Mouse (Mus musculus) adrenal gland, adult 8-10 months (tissue): ENCODE data around the gene Calm2. TPM values are rescaled to one million over a fixed set of nuclear protein-coding genes. Genes with fewer than 3 reads are reported as not detected.

Source experiments
- DNase-seq: peaks from one replicate; pipeline ENCODE4 v3.0.0; 2022
- total RNA-seq, 4 experiments: library from RNA; stranded (reverse); gene quantifications; 2 replicates each; pipeline ENCODE4 v1.2.4; 2022

Gene Calm2
- total RNA-seq, 4 experiments from 2014 or later, result 507 to 545 (median 540) TPM

DNA sequence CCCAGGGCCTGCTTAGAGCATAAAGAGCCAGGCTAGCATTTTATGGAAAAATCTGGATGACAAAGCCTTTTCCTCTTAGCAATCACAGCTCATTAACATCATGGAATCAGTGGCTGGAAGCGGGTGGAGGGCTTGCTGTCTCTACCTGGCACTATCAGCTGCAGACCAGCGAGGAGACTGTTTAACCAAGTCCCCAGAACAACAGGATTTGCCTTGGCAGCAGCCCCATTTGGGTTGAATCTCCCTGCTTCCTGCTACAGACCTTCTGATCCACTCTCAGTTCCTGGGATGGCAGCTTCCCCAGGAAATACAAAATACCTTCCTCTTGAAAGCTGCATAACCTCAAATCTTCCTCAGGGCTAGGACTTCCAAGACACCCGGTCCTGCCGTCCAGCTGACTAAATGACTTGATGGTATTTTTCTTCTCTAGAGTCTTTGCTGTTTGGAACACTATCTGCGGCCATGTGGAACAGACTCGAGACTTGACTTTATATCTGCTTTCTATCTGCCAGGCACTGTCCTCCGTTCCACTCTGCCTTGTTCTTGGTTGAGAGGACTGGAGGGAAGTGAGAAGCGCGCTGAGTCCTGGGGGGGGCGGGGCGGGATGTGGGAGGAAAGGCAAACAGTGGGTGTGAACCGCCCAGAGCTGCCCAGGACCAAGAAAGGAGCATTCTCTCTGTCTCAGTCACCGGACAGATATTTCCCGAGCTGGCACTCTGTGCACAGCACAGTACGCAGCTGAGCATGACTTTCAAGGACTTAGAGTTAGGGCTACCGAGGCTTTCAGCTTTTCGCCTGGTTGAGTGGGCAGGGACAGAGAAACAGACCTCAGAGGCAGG lies 12.4 kb upstream of the Calm2 start:
- peak; percentile 67 for DNase-seq

DNA sequence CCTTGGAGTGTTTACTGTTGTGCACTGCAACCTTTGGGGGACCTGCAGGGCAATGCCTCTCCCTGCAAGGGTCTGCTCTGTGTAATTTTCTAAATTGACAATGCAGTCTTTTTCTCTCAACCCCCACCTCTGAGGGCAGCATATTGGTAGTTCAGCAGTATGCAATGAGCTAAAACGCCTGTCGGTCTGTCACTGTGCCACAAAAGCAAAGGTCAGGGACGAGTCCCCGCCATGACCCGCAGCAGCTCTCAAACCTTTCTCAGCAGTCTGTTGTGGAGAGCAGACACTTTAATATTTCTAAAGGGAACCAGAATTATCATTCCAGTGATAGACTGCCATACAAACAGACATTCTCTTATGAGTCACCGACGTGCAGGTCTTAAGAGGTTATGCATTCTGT lies 11.2 kb upstream of the Calm2 start:
- peak; percentile 54 for DNase-seq

DNA sequence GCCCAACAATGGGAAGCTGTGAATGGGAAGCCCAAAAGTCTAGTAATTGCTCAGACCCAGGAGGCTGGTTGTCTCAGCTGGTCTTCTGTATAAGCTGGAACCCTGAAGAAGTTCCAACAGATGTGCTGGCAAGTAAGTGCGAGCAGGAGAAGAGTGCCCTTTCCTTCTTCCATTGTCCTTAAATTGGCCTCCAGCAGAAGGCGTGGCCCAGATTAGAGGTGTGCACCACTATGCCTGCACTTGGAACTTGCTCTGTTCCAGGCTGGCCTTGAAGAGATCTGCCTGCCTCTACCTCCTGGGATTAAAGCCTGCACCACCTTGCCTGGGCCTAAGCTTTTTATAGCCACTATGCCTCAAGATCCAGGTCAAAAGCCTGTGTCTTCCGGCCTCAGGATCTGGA lies 7.4 kb upstream of the Calm2 start:
- no peak for DNase-seq

DNA sequence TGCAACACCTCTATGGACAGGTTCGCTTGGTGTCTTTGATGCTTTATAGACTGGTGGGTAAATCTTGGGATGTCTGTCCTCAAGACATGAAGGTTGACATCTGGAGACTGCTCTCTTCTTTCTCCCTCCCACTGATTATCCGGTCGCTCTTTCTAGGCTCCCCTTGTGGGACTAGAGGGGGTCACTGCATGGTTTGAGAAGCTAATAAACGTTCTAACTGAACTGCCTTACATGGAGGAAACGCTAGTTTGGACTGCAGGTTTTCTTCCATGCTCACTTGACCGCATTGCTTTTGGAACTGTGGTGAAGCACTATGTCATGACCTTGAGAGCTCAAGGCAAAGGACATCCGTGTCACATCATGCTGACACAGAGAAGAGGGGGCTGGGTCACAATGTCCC lies 6.6 kb upstream of the Calm2 start:
- no peak for DNase-seq

DNA sequence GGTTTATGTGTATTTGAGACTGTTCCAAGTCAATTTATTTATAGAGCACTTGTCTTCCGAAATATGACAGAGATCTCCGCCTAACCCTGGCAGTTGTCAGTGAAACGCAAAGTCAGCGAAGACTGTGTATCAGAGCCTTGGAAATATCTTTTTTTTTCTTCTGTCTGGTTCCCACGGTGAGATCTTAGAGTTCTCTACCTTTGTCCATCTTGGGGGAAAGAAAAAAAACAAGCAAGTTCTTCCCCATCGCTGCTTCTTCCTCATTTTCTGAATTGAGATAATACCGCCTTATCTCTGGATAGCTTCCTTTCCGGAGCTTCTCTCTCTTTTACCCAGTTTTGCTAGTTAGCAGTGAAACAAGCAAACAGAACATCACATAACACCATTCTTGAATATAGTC lies 2.1 kb upstream of the Calm2 start:
- DNase-seq, result no peak

DNA sequence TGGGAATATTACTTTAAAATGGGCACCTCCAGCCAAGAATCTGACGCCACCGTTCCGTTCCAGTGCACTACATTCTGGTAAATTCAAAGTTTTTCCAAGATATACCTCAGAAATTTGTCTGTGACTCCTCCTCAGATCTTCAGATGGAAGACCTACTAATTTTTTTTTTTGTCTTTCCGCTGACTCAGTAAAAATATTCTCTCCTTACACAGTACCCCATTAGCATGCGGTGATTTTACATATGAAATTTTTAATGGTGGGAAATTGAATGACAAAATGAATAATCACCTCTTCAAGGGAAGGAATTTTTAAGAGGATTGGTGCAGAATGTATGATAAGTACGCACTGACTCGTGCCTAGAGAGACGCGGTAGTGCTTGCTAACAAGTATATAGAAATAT lies 1.6 kb upstream of the Calm2 start:
- no peak for DNase-seq

DNA sequence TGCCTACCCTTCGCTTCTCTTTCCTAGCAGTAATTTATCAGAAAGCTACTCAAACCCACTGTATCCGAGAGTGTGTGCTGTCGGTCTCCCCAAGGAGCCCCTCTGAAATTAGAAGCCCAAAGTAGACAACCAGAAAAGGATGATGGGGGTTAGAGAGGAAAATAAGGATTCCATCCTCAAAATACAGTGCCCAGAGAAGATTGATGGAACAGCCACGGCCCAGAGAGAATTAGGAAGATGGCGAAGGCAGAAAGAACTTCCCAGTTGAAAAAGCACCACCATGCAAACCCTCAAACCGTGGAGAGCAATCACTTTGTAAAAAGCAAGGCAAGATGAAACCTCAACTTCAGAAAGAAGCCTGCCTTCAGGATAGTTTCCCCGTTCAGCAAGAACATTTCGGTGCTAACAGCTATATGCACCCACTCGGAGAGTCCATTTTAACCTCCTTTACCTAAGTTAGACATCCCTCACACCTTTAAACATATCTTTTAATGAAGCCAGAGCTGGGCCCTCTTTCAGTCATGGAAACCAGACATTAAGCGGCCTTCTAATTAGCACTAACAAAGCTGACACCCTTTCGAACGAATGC lies 971 bp upstream of the Calm2 start:
- DNase-seq, result no peak

DNA sequence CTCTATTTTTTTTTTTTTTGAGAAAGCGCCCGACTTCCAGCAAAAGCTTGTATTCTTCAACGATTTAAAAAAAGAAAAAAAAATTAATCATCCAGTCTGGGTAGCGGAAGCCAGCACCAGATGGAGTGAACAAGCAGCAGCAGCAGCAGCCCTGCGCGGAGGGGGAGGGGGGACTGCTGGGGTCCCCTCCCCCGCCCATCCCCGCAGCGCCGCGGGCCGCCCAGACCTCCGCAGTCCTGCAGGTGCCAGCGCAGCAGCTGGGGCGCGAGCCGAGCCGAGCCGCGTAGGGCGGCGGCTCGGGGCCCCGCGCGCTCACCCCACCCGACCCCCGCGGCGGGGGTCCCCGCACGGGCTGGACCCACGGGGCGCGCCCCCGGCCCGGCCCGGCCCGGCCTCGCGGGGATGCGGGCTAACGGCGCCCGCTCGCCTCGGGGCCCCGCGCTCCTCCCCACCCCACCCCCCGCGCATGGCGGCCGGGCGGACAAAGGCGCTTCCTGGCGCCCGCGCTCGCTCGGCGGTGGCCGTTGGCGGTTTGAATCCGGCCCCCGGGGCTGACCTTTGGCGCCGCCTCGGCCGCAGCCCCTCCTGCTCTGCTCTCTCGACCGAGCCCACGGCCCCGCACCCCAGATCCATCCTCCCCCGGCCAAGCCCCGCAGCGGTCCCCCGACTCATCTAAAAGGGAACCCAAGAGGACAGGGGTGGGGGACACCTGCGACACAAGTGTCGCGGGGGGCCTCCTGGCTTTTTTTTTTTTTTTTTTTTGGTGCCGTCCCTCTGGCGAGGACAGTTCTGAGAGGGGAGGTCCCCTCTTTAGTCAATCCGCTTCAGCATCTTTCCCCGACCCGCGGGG lies 593 bp downstream of the Calm2 start:
- peak; percentile 32 for DNase-seq

DNA sequence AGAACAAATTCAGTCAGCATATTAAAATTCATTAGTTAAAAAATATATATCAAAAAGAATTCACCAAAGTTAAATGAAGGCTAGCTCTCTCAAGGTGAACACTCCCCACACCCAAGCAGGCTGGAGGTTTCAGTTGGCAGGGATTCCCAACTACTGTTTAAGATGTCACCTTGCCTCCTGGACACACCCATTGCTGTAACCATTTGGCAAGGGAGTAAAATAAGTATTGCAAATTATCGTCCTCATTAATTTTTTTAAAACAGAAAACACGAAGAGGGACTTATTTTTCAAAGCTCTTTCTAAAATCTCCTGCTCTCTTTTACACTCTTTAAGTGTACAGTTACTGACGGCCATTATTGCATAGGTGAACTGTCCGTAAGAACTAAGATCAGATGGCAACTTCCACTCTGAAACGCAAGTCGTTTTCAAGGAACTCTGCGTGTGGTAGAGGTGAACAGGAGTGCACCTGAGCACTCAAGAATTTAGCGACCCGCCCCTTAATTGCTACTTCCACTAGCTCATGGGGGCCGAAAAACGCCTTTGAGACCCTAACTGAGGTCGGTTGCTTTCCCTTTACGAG lies 1.3 kb downstream of the Calm2 start:
- no peak for DNase-seq

DNA sequence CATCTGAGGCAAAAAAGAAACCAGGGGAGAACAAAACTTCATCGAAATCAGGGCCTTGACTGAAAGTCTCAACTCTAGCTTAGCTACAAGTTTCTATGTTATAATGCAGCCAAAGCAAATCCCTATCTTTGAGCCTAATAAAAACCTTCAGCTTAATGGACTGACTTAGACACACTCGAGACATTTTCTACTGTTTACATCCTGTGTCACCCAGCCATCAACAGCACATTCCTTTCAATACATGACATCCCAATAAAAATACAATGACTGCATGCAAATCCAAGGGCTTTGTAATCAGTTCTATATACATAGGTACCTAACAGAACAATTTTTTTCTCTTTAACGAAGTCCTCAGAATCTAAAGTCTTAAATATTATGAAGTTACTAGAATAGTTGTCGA lies 2.0 kb downstream of the Calm2 start:
- DNase-seq, result no peak

DNA sequence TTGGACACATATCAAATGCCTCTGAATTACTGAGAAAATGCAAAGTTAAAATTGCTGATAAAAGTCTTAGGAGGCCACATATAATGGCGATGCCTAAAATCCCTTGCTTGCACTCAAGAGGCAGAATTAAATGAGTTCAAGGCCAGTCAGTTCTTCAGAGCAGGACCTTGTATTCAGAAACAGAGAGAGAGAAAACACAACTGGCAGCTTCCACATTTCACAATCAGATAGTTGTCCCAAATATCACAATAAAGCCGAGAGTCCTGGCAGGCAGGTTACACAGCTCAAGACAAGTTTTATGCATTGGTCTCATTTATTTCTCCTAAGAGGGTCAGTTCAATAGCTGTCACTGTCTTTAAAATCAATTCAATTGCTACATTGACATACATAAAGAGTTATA lies 5.2 kb downstream of the Calm2 start:
- no peak for DNase-seq

DNA sequence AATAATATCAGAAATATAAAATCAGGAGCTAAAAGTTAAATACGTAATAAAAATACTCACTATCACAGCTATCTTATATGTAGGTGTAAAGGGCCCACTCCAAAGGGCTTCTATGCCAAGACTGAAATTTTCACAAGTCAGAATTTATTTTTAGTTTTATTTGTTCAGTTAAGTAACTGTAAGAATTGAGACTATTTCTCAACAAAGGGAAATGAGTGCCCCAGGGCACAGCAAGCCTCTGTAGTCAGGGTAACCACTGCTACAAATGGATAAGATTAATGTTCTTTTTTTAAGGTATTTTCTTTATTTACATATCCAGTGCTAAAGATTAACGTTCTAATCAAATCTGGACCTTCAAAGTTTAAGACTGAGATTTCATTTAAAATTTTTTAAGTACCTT lies 7.3 kb downstream of the Calm2 start:
- DNase-seq, result no peak

DNA sequence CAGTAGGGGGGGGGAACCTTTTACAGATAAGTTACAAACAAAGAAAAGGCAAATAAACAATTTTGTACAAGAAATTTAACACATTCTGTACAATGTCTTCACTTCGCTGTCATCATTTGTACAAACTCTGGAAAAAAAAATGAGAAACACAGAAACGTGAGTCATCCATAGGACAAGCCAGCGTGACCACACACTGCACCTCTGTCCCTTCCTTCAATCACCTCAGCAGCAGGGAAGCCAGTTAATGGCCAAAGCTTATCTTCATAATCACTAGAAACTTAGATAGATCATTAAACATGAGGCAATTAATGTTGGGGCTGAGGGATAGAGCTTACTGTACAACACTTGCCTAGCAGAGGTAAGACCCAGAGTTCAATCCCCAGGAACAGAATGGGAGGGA lies 12.8 kb downstream of the Calm2 start:
- DNase-seq, result no peak

DNA sequence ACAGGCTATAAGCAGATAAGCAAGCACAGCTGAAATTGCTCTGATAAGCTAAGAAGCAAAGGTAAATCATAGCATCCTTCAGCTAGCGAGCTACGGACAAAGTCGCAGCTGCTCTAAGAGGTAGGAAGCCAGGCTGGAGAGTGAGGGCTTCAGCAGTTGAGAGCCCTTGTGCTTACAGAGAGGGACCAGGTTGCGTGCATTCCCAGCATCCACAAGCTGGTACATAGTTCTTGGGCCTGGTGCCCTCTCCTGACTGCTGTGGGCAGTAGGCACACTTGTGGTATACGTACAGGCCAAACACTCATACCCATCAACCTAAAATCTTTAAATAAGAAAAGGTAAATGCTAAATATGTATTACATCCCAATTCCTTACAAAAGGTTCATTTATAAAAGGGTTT lies 14.0 kb downstream of the Calm2 start:
- DNase-seq, result no peak

DNA sequence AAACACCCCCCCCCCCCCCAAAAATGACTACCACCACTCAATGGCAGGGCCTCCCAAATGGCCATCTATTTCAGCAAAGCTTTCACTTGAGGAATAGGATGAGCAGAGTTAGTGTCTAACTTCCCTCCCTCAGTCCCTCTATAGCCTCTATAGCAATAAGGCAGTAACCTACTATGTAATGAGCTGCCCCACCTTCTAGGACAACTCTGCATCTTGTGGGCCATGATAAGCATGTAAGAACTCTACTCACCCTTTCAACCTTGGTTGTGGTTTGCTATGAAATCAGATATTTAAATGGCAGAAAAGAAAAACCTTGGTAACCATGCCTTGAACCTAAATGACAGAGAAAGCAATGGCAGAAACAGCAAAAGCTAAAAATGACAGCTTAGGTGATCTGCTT lies 14.4 kb downstream of the Calm2 start:
- DNase-seq, result no peak

DNA sequence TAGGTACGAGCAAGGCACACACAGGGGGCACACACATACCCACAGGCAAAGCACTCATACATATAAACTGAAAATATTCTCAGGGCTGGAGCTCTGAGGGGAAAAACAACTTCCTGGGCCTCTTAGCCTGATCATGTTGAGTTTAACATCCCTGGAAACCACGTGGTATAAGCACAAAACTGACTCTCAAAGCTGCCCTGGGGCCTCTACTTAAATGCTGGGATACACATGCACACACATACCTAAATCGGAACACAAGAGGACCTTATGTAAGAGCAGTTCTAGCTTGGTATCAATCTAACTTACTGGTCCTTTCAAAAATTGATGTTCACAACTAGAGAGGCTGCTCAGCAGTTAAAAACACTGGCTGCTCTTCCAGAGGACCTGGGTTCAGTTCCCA lies 17.3 kb downstream of the Calm2 start:
- no peak for DNase-seq

DNA sequence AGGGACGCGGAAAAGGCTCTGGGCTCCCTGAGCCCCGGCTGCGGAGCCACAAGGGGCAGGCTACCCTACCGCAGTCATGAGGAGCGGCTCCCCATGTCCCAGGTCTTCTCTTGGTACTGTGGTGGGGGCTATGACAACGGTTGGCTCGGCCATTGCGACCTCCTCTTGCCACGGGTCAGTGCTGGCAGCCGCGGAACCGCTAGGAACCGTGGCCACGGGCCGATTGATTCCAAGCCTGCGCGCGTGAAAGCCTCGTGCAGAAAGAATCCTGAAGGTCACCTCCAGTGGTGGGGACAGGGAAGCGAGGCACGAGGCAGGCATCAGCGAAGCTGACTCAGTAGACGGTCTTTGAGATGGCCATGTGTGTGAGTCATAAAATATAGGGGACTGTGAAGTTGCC lies 19.2 kb downstream of the Calm2 start, which contains the start of gene Stpg4:
Gene Stpg4, minus strand, starts transcription at position 231 of the 400 bp plus-strand sequence.
- DNase-seq, result no peak

DNA sequence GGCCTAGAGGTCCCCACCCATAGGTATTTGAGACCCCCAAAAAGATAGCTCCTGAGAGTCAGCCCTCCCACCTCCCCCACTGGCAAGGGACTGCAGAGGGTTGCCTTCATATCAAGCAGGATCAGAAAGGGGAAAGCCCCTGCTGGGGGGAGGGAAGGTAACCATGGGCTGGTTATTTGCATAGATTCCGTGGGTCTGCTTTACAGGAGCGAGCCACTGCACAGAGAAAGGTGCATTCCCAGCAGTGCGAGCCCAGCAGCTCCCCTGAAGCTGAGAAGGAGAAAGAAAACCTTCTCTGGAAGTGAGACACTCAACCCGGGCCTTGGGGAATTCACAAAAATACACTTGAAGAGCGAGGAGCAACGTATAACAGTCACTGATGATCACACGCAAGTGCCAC lies 28.7 kb downstream of the Calm2 start:
- no peak for DNase-seq

DNA sequence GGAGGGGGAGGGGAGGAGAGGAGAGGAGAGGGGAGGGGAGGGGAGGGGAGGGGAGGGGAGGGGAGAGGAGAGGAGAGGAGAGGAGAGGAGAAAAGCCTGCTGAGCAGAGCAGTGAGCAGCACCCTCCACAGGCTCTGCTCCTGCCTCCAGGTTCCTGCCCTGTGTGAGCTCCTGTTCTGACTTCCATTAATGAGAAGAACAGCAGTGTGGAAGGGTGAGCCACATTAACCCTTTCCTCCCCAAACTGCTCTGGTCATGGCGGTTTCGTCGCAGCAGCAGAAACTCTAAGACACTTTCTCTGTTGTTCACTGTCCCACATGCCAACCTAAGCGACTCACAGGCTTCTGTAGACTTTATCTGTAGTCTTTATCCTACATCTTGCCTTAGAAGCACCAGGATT lies 40.1 kb downstream of the Calm2 start:
- DNase-seq, result no peak

DNA sequence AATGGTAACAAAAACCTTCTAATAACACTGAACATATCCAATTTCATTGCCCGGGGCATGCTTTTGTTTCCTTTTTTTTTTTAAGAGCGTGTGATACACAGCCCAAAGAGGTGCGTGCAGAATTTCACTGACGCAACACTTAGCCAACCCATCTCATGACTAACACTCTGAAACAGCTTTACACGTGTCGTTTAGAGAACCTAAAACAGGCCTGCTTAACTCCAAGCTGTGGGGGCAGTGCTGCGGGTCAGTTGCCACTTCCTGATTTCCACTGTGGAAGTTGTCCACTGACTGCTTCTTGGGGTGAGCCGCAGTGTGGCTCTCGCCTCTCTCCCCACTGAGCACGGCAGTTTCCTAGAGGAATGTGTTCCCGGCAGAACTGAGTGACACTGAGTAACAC lies 41.2 kb downstream of the Calm2 start:
- DNase-seq, result no peak

DNA sequence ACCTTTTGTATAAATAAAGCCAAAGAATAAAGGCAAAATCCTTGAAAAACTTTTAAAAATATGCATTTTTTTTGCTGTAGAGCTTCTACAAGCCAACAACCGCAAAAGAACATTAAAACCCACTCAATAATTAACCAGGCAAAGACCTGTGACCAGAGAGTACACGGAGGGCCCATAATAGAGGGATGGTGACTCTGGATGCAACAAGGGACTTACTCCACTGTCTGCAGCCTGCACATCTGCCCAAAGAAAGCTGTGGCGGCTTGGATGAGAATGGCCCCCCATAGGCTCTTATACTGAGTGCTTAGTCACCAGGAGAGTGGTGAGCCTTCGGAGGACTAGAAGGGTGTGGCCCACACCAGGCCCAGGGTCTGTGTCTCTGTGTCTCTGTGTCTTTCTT lies 43.3 kb downstream of the Calm2 start:
- DNase-seq, result no peak

DNA sequence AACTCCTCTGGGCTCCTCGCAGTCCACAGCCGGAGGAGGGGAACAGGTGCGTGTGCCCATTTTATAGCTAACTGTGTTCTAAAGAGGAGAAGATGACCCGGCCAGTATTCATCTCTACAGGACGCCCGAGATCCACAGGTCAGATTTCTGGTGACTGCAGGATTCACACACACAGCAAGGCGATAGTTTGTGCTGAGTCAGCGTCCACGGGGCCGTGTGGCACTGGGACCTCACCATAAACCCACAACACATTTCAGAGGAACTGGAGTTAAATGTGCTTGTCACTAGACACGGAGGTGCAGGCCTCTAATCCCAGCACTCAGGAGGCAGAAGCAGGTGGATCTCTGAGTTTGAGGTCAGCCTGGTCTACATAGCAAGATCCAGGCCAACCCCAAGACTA lies 44.3 kb downstream of the Calm2 start:
- no peak for DNase-seq

DNA sequence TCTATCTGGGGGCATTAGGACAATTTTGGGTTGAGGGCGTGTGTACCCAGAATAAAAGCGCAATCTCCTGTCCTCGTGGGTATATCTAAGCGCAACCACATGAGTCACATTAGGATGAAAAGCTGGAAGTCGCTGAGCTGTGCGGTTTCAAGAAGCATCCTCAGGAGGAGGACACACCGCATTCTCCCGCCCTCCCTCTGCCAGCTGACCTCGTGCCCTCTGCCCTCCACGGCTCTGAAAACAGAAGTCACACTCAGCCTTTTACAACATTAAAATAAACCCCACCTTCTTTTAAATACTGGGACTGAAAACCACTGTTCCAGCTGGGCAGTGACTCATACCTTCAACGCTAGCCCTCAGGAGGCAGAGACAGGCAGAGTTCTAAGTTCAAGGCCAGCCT lies 49.6 kb downstream of the Calm2 start:
- DNase-seq, result no peak
